Mouse (Mus musculus): Measurements from ENCODE around the gene Foxp1.

DNA sequence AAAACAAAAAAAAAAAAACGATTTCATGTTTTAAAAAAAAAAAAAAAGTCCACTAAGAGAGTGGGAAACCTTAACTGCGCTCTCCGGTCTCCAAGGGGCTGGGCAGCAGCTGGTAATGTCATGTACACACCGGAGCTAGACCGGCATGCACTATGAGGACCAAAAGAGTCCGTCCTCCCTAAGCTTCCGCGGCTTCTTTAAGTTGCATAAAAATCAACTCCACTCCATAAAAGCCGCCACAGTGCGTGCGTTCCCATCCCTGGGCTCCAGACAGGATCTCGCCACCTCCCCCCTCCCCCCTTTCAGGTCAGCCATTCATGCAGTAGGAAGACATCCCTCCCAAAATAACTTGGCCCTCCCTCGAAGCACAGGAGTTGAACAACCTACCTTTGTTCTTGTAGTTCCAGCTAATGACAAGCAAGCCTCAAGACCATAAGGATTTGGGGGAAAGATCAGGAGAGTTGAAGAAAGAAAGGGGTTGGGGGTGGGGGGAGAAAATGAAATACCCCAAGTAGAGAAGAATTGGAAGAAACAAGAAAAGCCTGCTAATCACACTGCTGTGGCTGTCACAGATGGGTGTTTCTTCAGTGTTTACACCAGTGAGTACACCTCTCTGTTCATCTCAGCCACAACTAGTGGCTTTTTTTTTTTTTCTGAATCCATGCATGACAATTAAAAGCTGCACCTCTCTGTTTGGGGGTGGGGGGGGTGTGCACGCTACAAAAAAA, 318.3 kb downstream of the Foxp1 start:
- TF ChIP-seq CTCF (IDR thresholded peaks at IDR 0.05; ENCODE audit: low read depth) (no peak), EP300 (IDR thresholded peaks at IDR 0.05; ENCODE audit: low read depth) (no peak)
